In genomic region chr12:54299506-54299905, GRCm38 (mm10) we compare ENCODE assay signal across 14 mouse cellular contexts.
"Had no signal": no experiment of that assay in that cellular context is flagged by ENCODE, and none has a peak within 500 bp of the region (broad histone marks: within the 10 kb centered on the region; RNA-seq: fewer than 3 reads in every experiment).

No protein-coding gene starts in this region.

- H3K9ac ChIP-seq: kidney, embryonic 15.5 days; limb, embryonic 15.5 days; liver, embryonic 12.5 days; lung, embryonic 15.5 days; midbrain, embryonic 12.5 days had no signal

- H3K36me3 ChIP-seq: kidney, embryonic 15.5 days; limb, embryonic 15.5 days; liver, embryonic 12.5 days; lung, embryonic 15.5 days; midbrain, embryonic 12.5 days had no signal

- H3K4me1 ChIP-seq: kidney, embryonic 15.5 days; limb, embryonic 15.5 days; liver, embryonic 12.5 days; lung, embryonic 15.5 days; megakaryocyte, embryonic 14.5 days; midbrain, embryonic 12.5 days had no signal

- ATAC-seq: liver, embryonic 12.5 days had no signal

- H3K27ac ChIP-seq: kidney, embryonic 15.5 days; left cerebral cortex, adult 2 months; limb, embryonic 15.5 days; liver, embryonic 12.5 days; lung, embryonic 15.5 days; macrophage; midbrain, embryonic 12.5 days; stomach, postnatal 0 days had no signal

- H3K9me3 ChIP-seq: kidney, embryonic 15.5 days; limb, embryonic 15.5 days; liver, embryonic 12.5 days; lung, embryonic 15.5 days; megakaryocyte, embryonic 14.5 days; midbrain, embryonic 12.5 days had no signal

- H3K27me3 ChIP-seq: kidney, embryonic 15.5 days; limb, embryonic 15.5 days; liver, embryonic 12.5 days; lung, embryonic 15.5 days; megakaryocyte, embryonic 14.5 days; midbrain, embryonic 12.5 days had no signal

- H3K4me2 ChIP-seq: kidney, embryonic 15.5 days; limb, embryonic 15.5 days; liver, embryonic 12.5 days; lung, embryonic 15.5 days; midbrain, embryonic 12.5 days had no signal

- DNase-seq: kidney, postnatal 14 days; lung, postnatal 14 days; right cerebral cortex, adult 18-20 months; right cerebral cortex, postnatal 25 days; thymus, postnatal 4 days had no signal

- H3K4me3 ChIP-seq: kidney, embryonic 15.5 days; left cerebral cortex, adult 2 months; limb, embryonic 15.5 days; liver, embryonic 12.5 days; lung, embryonic 15.5 days; megakaryocyte, embryonic 14.5 days; midbrain, embryonic 12.5 days had no signal
